Mouse (Mus musculus): ENCODE measurements around the gene Bag6.

Bag6 gene

DNA sequence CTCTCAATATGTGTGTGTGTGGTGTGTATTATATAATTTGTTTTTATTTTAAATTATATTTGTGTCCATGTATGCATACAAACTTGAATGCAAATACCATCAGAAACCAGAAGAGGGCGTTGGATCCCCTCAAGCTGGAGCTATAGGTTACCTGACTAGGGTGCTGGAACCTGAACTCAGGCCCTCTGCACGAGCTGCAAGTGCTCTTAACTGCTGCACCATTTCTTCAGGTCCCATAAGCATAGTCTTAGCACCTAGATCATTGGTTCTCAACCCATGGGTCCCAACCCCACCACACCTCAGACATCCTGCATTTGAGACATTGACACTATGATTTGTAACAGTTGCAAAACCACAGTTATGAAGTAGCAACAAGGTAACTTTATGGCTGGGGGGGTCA, 56.7 kb downstream of the Bag6 start:
- in situ Hi-C loops (cut with MboI, MseI), result no loop called here

DNA sequence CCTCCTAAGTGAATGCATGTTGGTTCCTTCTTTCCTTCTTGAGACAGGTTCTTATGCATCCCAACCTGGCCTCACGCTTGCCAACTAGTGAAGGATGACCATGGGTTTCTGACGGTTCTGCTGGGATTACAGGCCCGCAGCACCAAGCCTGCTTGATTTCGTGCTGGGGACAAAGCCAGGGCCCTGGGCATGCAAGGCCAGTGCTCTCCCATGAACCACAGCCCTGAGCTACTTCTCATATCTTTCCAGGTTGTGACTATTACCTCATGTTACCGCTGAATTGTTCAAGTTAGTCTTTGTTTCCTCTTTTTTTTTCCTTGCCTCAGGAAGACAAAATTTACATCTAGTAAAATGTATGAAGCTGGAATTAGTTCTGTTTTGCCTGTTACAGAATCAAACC, 57.9 kb downstream of the Bag6 start:
- in situ Hi-C loops (cut with MboI, MseI), result no loop called here

DNA sequence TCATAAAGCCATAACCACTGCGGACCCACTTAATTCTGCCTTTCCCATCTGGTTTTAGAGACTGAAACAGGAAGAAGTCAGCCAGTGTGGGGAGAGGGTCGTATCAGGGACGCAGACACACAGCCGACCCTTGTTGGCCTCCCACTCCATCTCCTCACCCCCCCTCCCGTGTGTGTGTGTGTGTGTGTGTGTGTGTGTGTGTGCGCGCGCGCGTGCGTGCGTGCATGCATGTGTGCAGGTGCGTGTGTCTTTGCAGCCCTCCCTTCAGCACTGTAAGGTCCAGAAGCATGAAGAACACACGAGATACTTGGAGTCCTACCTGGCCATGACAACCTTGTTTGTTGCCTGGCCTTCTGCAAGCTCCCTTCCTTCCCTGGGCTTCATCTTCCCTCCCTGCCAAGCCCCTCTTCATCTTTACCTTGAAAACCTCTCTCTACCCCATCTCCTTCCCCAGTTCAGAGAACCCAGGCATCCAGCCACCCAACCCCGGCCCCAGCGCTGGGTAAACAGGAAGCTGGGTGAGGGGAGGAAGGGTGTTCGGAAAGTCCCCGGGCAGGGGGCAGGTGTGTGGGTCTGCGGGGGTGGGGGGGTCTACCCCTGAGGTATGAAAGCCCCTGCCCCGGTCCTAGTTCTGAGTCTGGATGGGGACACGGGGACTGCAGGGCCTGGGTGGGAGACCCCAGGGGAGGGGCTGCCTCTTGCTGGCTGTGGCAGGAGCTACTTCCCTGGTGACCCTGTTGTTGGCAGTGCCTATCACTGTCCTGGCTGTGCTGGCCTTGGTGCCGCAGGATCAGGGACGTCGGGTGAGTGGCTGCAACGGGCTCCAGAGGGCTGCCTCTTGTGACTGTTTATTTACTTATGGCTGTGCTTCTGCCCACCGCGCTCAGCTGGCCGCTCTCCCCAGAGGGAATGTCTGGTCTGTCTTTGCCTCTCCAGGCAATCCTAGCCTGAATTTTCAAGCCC, 59.2 kb downstream of the Bag6 start, which contains the start of gene Ltb:
Gene Ltb, plus strand, starts transcription at position 559 of the 963 bp plus-strand sequence.
- in situ Hi-C loops (cut with MboI, MseI), result no loop called here

DNA sequence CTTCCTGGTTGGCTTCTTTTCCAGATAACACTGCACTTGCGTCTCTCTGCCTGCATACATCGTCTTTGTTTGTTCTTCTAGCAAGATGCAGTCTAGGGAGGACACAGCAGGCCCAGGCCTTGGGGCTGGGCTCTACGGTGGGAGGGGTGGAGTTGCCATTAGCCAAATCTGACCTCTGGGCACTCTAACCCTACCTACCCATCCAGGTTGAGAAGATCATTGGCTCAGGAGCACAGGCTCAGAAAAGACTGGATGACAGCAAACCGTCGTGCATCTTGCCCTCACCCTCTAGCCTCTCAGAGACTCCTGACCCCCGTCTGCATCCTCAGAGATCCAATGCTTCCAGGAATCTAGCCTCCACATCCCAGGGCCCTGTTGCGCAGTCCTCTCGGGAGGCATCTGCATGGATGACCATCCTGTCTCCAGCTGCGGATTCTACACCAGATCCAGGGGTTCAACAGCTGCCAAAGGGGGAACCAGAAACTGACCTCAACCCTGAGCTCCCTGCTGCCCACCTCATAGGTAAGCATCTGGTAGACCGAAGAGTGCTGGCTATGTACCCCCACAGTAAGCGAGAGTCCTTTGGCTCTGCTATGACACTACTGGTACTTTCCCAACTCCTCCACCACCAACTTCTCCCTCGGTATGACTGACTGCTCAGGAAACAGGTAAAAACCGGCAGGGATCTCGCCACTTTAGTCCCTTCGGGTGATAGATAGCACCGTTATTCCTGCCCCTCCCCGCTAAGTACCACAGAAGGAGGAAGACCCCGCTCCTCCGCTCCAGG, 60.1 kb downstream of the Bag6 start:
- in situ Hi-C loops (cut with MboI, MseI), result no loop called here

DNA sequence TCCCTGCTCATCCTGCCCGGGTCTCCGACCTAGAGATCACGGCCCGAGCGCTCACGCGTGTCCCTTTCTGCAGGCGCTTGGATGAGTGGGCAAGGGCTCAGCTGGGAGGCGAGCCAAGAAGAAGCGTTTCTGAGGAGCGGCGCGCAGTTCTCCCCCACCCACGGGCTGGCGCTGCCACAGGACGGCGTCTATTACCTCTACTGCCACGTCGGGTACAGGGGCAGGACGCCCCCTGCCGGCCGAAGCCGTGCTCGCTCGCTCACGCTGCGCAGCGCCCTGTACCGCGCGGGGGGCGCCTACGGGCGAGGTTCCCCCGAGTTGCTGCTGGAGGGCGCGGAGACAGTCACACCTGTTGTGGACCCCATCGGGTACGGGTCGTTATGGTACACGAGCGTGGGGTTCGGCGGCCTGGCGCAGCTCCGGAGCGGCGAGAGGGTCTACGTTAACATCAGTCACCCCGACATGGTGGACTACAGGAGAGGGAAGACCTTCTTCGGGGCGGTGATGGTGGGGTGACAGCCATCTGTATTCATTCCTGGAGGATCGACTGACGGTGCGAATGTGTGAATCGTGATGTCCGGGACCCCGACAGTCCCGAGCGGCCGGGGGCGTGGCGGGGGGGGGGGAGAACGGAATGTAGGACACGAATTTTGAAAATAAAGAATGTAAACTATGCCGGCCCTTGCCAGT, 60.8 kb downstream of the Bag6 start:
- in situ Hi-C loops (cut with MboI, MseI), result no loop called here

DNA sequence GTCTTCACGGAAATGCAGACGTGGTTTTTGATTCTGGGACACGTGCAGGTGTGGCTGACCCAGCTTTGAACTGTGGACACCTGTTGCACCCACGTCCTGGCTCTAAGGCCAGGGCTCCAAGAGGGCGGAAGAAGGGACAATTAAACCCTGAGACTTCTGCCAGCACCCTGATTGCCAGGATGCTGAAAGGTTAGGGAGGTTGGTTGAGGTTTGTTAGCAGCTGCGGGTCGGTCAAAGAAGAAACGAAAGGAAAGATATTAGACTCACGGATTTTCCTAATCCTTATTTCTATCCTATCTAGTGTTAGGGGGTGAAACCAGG, 61.3 kb downstream of the Bag6 start:
- in situ Hi-C loops (cut with MboI, MseI), result no loop called here

Measured in T-helper 1 cell (primary cell).